Mouse (Mus musculus): Measurements from ENCODE around the gene Sfrp2. TPM values are rescaled to one million over a fixed set of nuclear protein-coding genes. Genes with fewer than 3 reads are reported as not detected.

Sfrp2 gene
- 88.5 and 92.4 TPM in 2 replicates for polyA plus RNA-seq (2016; fragmentation: Nextera tagmentation; extraction: Ambion mirVana)

DNA sequence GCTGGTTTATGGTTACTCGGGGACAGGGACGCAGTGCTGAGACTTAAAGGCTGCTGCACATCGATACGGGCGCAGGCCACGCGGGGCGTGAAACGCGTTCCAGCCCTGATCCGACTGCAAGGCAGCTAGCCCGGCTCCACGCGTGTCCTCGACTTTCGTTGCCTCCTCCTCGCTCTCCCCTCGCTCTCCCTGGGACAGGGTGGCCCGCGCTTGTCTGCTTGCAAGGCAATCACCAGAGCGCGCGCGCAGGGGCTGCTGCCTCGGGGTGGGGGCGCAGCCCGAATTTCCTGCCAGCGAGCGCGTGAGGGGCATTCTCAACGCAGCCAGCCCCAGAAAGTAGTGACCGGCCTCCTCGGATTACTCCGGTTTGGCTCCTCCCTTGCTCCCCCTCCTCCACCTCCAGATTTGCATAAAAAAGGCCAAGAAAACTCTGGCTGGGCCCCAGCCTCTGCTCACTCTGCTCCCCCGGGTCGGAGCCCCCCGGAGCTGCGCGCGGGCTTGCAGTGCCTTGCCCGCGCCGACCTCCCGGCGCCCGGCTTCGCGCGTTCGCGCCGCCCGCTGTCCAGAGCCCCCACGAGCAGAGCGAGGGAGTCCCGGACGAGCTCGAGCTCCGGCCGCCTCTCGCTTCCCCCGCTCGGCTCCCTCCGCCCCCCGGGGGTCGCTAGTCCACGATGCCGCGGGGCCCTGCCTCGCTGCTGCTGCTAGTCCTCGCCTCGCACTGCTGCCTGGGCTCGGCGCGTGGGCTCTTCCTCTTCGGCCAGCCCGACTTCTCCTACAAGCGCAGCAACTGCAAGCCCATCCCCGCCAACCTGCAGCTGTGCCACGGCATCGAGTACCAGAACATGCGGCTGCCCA, at the start of gene Sfrp2:
Sfrp2 (plus strand) TSS at position 451 of the 855 bp plus-strand sequence.
- H3K27me3 ChIP-seq: peaks cover 31% of the 10 kb centered on the region
- peak; percentile 84 for ATAC-seq (ENCODE audit: low FRiP score, low read depth)
- peak within 1 kb of the TSS; percentile 86 for H3K4me2 ChIP-seq (replicated peaks)
- H3K4me3 ChIP-seq: peak within 1 kb of the TSS; percentile 68
- peaks cover 13% of the 10 kb centered on the region for H3K36me3 ChIP-seq
- H3K9ac ChIP-seq (replicated peaks): peak within 1 kb of the TSS; percentile 77
- H3K4me1 ChIP-seq: peaks cover 45% of the 10 kb centered on the region
- 1% methylated on average over 80 of the region's 82 CpGs for WGBS
- no peaks in the 10 kb centered on the region for H3K9me3 ChIP-seq
- H3K27ac ChIP-seq (replicated peaks): peak within 1 kb of the TSS; percentile 69

DNA sequence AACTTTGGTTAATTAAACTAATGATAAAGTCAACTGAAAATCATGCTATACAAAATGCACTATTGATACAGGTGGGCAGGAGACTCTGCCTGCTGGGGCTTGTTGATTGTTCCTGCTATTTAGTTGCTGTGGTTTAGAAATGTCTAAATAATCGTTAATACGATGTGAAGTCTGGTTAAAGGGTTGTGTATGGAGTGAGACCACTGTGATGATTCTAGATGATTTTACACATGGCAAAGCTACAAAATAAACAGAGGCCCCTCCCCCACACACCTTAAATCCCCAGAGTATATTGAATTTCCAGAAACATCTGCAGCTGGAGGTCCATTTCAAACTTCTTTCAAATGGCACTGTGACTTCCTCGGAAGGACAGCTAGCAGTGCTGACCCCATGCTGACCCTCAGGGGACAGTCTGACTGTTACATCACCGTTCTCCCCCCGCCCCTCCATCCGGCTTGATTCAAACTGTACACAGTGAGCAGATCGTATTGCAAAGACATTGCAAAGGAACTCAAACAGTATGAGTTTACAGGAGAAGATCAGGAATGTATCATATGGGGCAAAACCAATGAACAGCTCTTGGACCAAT, 48.4 kb upstream of the Sfrp2 start:
- H3K4me3 ChIP-seq: no peak overlapping the region
- no peak for ATAC-seq (ENCODE audit: low FRiP score, low read depth)

DNA sequence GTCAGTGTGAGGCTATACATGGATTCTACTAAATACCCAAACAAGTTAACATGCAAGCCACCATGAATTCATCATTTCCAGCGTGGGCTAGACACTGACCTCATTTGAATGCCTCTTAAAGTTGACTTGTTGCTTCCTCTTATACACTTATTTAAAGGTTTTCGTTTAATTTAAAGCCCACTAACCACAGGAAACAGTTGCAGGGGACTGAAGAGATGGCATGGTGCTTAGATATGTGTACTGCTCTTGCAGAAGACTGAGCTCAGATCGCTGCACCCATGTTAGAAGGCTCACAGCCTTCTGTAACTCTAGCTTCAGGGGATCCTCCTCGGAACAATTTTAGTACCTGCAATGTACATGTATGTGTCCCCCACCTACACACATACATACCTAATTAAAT, 47.5 kb upstream of the Sfrp2 start:
- Histone ChIP-seq H3K9ac (replicated peaks) (no peak overlapping the region), H3K4me3 (no peak overlapping the region), H3K4me1 (no peaks in the 10 kb centered on the region), H3K9me3 (no peaks in the 10 kb centered on the region), H3K36me3 (no peaks in the 10 kb centered on the region), H3K27me3 (no peaks in the 10 kb centered on the region), H3K27ac (replicated peaks) (no peak overlapping the region), H3K4me2 (replicated peaks) (no peak overlapping the region)
- 89% methylated on average over 4 of the region's 4 CpGs for WGBS
- ATAC-seq (ENCODE audit: low FRiP score, low read depth): no peak

More for the DNA sequence above, 48.4 kb upstream of the Sfrp2 start:
- 61% methylated on average over 7 of the region's 7 CpGs for WGBS
- Histone ChIP-seq H3K27ac (replicated peaks) (no peak overlapping the region), H3K27me3 (no peaks in the 10 kb centered on the region), H3K9ac (replicated peaks) (no peak overlapping the region), H3K4me1 (no peaks in the 10 kb centered on the region), H3K9me3 (no peaks in the 10 kb centered on the region), H3K36me3 (no peaks in the 10 kb centered on the region), H3K4me2 (replicated peaks) (no peak overlapping the region)

DNA sequence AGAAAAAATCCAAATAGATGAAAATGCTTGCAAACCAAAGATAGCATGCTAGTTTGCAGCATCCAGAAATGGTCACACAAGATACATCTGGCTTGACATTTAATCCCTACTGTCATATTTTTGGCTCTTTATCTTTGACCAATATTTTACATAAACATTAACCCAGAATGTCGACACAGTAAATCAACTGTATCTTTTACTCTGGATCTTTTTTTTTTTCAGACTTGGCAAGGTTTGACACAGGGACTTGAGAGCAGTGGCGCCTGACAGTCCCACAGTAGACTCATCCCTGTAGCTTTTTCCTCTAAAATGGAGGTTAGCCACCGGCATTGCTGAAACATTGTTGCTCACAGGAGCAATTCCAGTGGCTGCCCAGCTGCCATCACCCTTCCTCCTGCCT, 37.9 kb upstream of the Sfrp2 start:
- WGBS: 91% methylated on average over 3 of the region's 3 CpGs

DNA sequence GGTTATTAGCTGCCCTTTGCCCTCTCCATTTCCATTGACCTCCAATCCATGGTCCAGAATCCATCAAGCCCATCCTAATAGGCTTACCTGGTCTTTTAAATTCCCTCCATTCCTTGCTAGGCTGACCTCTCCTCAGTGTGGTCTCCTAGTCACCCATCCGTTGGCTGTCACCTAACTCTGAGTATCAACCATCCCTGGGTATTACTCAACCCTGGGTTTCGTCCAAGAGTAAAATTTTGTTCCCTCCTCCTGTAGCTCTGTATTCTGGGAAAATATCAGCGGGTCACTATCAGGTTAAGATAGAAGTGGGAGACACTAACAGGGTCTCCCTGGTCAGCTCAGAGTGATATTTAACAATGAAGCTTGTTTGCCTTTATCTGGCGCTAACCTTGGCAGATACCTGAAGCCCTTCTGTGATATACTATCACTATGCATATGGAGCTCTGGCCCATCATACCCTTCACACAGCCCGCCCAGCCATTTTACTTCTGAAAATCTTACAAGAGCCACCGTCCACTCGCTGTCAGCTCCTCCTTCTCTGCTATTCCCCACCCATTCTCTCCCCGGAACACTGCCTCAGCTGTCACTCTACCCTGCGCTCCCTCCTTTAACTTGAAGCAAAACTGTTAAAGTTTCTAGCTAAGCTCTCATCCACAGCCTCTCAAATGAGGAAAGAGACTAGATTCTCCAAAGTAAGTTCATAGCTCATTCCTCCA, 37.3 kb upstream of the Sfrp2 start:
- ATAC-seq (ENCODE audit: low FRiP score, low read depth): no peak
- no peaks in the 10 kb centered on the region for H3K27me3 ChIP-seq
- H3K4me3 ChIP-seq: no peak overlapping the region
- 89% methylated on average over 9 of the region's 9 CpGs for WGBS
- peaks cover 6% of the 10 kb centered on the region for H3K4me1 ChIP-seq
- H3K9ac ChIP-seq (replicated peaks): no peak overlapping the region
- H3K27ac ChIP-seq (replicated peaks): no peak overlapping the region
- 0 out of 2 replicates have a peak, but pooled peaks cover 3% of the 10 kb centered on the region for H3K9me3 ChIP-seq
- H3K4me2 ChIP-seq (replicated peaks): no peak overlapping the region
- H3K36me3 ChIP-seq: no peaks in the 10 kb centered on the region

More for the DNA sequence above, 37.9 kb upstream of the Sfrp2 start:
- no peak overlapping the region for H3K27ac ChIP-seq (replicated peaks)
- H3K4me3 ChIP-seq: no peak overlapping the region
- peaks cover 2% of the 10 kb centered on the region for H3K4me1 ChIP-seq
- no peaks in the 10 kb centered on the region for H3K27me3 ChIP-seq
- H3K9me3 ChIP-seq: 0 out of 2 replicates have a peak, but pooled peaks cover 3% of the 10 kb centered on the region
- no peak for ATAC-seq (ENCODE audit: low FRiP score, low read depth)
- no peak overlapping the region for H3K9ac ChIP-seq (replicated peaks)
- no peak overlapping the region for H3K4me2 ChIP-seq (replicated peaks)
- no peaks in the 10 kb centered on the region for H3K36me3 ChIP-seq

DNA sequence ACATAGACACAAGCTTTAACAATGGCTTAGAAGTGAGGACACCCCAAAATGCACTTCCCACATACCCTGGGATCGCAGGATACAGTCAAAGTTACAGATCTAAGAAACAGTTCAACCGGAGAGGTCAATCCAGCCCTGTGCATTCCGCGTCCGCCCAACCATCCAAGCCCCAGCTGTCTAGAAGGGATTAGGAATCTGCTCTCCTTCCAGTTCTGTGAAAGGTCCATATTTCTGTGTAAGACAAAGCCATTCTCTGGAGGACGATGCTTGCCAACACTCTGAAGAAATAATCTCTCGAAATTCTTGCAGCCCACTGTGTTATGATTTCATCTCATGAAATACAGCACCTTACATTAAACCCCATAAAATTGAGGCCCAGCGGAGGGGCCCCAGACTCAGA, 32.1 kb upstream of the Sfrp2 start:
- no peak overlapping the region for H3K4me2 ChIP-seq (replicated peaks)
- H3K4me1 ChIP-seq: peaks cover 4% of the 10 kb centered on the region
- H3K27me3 ChIP-seq: no peaks in the 10 kb centered on the region
- ATAC-seq (ENCODE audit: low FRiP score, low read depth): no peak
- H3K36me3 ChIP-seq: no peaks in the 10 kb centered on the region
- no peaks in the 10 kb centered on the region for H3K9me3 ChIP-seq
- H3K27ac ChIP-seq (replicated peaks): no peak overlapping the region
- 78% methylated on average over 8 of the region's 8 CpGs for WGBS
- H3K4me3 ChIP-seq: no peak overlapping the region
- no peak overlapping the region for H3K9ac ChIP-seq (replicated peaks)

DNA sequence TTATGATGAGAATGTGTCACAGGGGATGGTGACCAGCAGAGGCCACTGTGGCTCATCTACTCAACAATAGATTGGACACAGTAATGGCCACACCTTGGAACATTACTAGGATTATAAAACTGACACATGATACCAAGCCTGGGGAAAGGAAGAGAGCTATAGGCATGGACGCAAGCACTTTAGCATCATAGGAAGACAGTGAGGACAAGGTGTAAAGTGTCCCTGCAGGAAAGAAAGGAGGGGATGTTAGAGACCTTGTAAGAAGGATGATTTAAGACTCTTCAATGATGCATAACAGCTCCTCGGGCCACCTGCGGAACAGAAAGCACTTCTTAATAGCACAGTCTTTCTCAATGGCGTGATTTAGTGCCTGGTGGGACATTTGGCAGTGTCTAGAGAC, 29.1 kb upstream of the Sfrp2 start:
- Histone ChIP-seq H3K4me1 (peaks cover 4% of the 10 kb centered on the region), H3K27ac (replicated peaks) (no peak overlapping the region), H3K9me3 (no peaks in the 10 kb centered on the region), H3K9ac (replicated peaks) (no peak overlapping the region), H3K27me3 (no peaks in the 10 kb centered on the region), H3K36me3 (no peaks in the 10 kb centered on the region), H3K4me3 (no peak overlapping the region), H3K4me2 (replicated peaks) (no peak overlapping the region)
- 92% methylated on average over 4 of the region's 4 CpGs for WGBS
- ATAC-seq (ENCODE audit: low FRiP score, low read depth): no peak

DNA sequence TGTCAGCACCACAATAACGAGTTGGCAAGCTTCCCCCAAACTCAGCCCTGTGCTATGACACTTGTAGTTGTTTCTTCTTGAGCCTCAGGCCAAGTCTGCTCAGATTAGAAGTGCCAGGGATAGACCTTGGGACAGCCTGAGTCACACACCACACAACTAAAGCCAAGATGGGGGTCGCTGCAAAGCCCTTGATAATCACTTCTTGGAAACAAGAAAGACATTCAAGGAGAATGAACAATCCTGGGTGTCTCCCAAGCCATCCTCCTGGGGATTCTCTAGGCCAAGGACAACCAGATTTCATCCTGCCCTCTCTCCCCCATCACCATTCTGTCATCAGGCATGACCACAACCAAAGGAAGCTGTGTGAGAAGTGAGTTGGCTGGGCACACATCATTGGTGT, 25.9 kb upstream of the Sfrp2 start:
- Histone ChIP-seq H3K4me1 (no peaks in the 10 kb centered on the region), H3K4me2 (replicated peaks) (no peak overlapping the region), H3K27ac (replicated peaks) (no peak overlapping the region), H3K27me3 (no peaks in the 10 kb centered on the region), H3K9ac (replicated peaks) (no peak overlapping the region), H3K36me3 (no peaks in the 10 kb centered on the region), H3K9me3 (no peaks in the 10 kb centered on the region), H3K4me3 (no peak overlapping the region)
- no peak for ATAC-seq (ENCODE audit: low FRiP score, low read depth)
- WGBS: 74% methylated on average over 2 of the region's 2 CpGs

DNA sequence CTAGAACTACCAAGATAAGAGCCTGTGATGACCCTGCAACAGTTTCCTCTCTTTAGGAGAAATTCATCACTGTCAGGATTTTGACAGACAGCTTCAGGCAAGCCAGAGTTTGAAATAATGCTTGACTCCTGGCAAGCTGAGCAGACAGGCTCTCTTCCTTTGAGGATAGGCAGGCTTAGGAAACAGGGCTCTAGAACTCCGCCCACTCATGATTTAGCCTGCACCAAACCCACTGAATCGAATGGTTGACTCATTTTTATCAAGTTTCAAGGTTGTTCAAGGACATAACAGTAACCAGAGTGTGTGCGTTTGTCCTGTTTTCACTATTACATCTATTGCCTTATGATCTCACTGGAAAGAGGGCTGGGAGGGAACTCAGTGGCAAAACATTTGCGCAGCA, 18.8 kb upstream of the Sfrp2 start:
- Histone ChIP-seq H3K9ac (replicated peaks) (no peak overlapping the region), H3K36me3 (no peaks in the 10 kb centered on the region), H3K4me3 (no peak overlapping the region), H3K4me1 (no peaks in the 10 kb centered on the region), H3K27me3 (no peaks in the 10 kb centered on the region), H3K9me3 (no peaks in the 10 kb centered on the region), H3K4me2 (replicated peaks) (no peak overlapping the region), H3K27ac (replicated peaks) (no peak overlapping the region)
- ATAC-seq (ENCODE audit: low FRiP score, low read depth): no peak
- 91% methylated on average over 4 of the region's 4 CpGs for WGBS

DNA sequence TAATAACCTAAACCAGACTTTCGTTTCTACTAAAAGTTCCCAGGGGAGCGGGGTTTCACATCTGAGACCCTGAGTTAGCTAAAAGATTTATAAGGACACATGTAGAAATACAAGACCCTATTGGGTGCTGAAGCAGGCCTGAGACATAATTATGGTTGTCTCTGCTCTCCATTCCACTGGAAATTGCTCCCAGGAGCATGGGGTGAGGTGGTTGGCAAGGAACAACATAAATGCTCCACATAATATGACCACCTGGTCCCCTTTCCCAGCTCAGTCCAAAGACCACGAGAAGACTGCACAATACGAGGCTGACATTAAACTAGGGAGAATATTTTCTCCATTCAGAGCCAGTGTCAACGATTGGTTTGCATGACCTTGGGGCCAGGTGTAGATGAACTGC, 18.2 kb upstream of the Sfrp2 start:
- no peaks in the 10 kb centered on the region for H3K36me3 ChIP-seq
- H3K4me2 ChIP-seq (replicated peaks): no peak overlapping the region
- no peaks in the 10 kb centered on the region for H3K4me1 ChIP-seq
- H3K27me3 ChIP-seq: no peaks in the 10 kb centered on the region
- H3K4me3 ChIP-seq: no peak overlapping the region
- no peak overlapping the region for H3K9ac ChIP-seq (replicated peaks)
- no peak overlapping the region for H3K27ac ChIP-seq (replicated peaks)
- ATAC-seq (ENCODE audit: low FRiP score, low read depth): no peak
- 87% methylated on average over 5 of the region's 5 CpGs for WGBS
- no peaks in the 10 kb centered on the region for H3K9me3 ChIP-seq

DNA sequence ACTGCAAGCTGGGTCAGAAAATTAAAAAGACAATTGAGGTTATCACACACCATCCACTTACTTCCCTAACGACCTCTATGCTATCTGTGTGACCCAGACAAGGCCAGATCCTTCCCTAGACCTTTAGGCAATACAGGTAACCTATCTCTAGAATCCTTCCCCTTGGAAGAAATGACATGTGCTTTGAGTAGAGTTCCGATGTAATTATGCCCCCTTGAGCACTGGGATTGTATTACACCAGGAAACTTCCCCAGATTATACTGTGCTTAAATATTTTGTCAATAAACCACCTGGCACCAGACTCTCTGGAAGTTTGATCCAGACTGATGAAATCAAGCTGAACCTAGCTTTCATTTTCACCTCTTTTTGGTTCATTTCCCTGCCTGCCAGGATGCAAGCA, 14.5 kb upstream of the Sfrp2 start:
- no peak overlapping the region for H3K27ac ChIP-seq (replicated peaks)
- no peak overlapping the region for H3K4me3 ChIP-seq
- H3K4me2 ChIP-seq (replicated peaks): no peak overlapping the region
- H3K9ac ChIP-seq (replicated peaks): no peak overlapping the region
- H3K27me3 ChIP-seq: no peaks in the 10 kb centered on the region
- no peak for ATAC-seq (ENCODE audit: low FRiP score, low read depth)
- H3K4me1 ChIP-seq: no peaks in the 10 kb centered on the region
- 42% methylated on average over 2 of the region's 2 CpGs for WGBS
- H3K9me3 ChIP-seq: no peaks in the 10 kb centered on the region
- no peaks in the 10 kb centered on the region for H3K36me3 ChIP-seq

DNA sequence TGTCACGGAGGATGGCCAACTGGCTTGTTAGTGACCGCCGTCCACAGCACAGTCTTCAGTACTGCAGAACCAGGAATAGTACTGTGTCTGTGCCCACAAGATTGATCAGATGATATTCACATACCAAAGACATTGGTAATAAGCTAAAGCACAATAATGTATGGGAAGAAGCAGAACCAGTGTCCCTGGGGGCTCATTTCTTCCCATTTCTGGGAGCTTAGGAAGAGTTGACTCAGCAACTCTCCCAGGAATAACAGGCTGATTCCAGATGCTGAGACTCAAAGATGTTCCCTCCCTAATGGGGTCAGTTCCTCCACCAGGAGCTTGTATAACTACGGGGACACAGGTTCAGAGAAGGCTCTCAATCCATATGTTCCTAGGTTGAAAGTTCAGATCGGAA, 13.9 kb upstream of the Sfrp2 start:
- Histone ChIP-seq H3K9ac (replicated peaks) (no peak overlapping the region), H3K9me3 (no peaks in the 10 kb centered on the region), H3K27me3 (no peaks in the 10 kb centered on the region), H3K4me2 (replicated peaks) (no peak overlapping the region), H3K4me1 (no peaks in the 10 kb centered on the region), H3K4me3 (no peak overlapping the region), H3K27ac (replicated peaks) (no peak overlapping the region), H3K36me3 (no peaks in the 10 kb centered on the region)
- 88% methylated on average over 5 of the region's 5 CpGs for WGBS
- ATAC-seq (ENCODE audit: low FRiP score, low read depth): no peak

Data from midbrain, embryonic 12.5 days (tissue).